Mouse (Mus musculus) C2C12 (cell line): ENCODE results near the gene Fgf10. TPM values are rescaled to one million over a fixed set of nuclear protein-coding genes. Genes with fewer than 3 reads are reported as not detected.

Experiments used
- H3K27me3 ChIP-seq: one replicate; pipeline ENCODE4 v1.6.1; 2011; ENCODE audit not compliant: control insufficient read depth, insufficient read depth, insufficient read length
- H3K36me3 ChIP-seq: one replicate; pipeline ENCODE4 v1.6.1; 2011; ENCODE audit not compliant: control insufficient read depth, insufficient read depth
- H3K4me3 ChIP-seq: one replicate; pipeline ENCODE4 v1.5.1; 2011; ENCODE audit warnings: mild to moderate bottlenecking, control low read depth; ENCODE audit not compliant: poor library complexity, insufficient read depth, severe bottlenecking
- H3K79me2 ChIP-seq: one replicate; pipeline ENCODE4 v1.6.1; 2011; ENCODE audit not compliant: control insufficient read depth, insufficient read depth
- H3K79me3 ChIP-seq: one replicate; pipeline ENCODE4 v1.6.1; 2011; ENCODE audit warnings: low read depth, control low read depth
- H3ac ChIP-seq: one replicate; pipeline ENCODE3; 2011; ENCODE audit warnings: low read depth; ENCODE audit not compliant: control insufficient read depth, insufficient read length
- CEBPB ChIP-seq: IDR thresholded peaks from one replicate; pipeline ENCODE4 v1.6.1; 2011; ENCODE audit warnings: low read depth, mild to moderate bottlenecking, control low read depth, moderate library complexity
- CTCF ChIP-seq: IDR thresholded peaks from one replicate; pipeline ENCODE4 v1.5.1; 2011; ENCODE audit not compliant: control insufficient read depth, insufficient read depth, insufficient read length
- FOSL1 ChIP-seq: IDR thresholded peaks from one replicate; pipeline ENCODE4 v1.8.0; 2011; ENCODE audit warnings: mild to moderate bottlenecking, low read length; ENCODE audit not compliant: poor library complexity, insufficient read depth, severe bottlenecking
- MAX ChIP-seq: IDR thresholded peaks from one replicate; pipeline ENCODE4 v1.6.1; 2011; ENCODE audit warnings: mild to moderate bottlenecking, control low read depth
- MYOD1 ChIP-seq: IDR thresholded peaks from one replicate; pipeline ENCODE4 v1.6.1; 2011; ENCODE audit warnings: low read depth; ENCODE audit not compliant: control insufficient read depth, insufficient read length
- MYOG ChIP-seq: IDR thresholded peaks from one replicate; pipeline ENCODE4 v1.6.1; 2011; ENCODE audit not compliant: control insufficient read depth, insufficient read length; ENCODE audit errors: extremely low read depth
- USF1 ChIP-seq: IDR thresholded peaks from one replicate; pipeline ENCODE4 v1.6.1; 2011; ENCODE audit warnings: low read depth, mild to moderate bottlenecking, control low read depth, moderate library complexity
- polyA plus RNA-seq: library from polyadenylated mRNA; unstranded; fragments of >200 nt; fragmentation: generic; extraction: Trizol; gene quantifications from one replicate; pipeline ENCODE4 v1.2.1, GENCODE M21; 2012; ENCODE audit warnings: missing spikeins

Fgf10 gene
- polyA plus RNA-seq, 1 experiment, result 0.04 TPM

DNA sequence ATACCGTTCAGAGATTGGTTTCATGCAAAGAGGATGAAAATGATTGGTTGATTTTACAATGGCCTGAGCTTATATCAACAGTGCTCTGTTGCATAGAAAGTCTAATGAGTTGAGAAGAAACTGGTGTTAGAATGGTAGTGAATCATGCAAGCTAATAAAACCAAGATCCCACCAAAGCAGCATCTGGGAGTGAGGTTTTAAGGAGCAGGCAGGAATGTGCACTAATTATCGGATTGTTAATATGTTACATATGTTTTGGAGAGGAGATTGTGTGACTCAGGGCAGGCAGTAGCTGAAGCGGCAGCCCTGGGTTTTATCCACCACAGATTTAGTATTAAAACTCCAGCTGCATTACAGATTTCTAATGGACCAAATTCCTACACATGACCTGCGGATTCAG, 76.8 kb downstream of the Fgf10 start:
- H3K27me3 ChIP-seq, result no peaks in the 10 kb centered on the region
- no peak overlapping the region for H3ac ChIP-seq
- no peak overlapping the region for H3K4me3 ChIP-seq
- H3K36me3 ChIP-seq, result no peaks in the 10 kb centered on the region
- no peaks in the 10 kb centered on the region for H3K79me2 ChIP-seq
- H3K79me3 ChIP-seq, result no peaks in the 10 kb centered on the region
- TF ChIP-seq MYOG (no peak), FOSL1 (no peak), CEBPB (no peak), MYOD1 (no peak), USF1 (no peak), CTCF (no peak), MAX (no peak)

DNA sequence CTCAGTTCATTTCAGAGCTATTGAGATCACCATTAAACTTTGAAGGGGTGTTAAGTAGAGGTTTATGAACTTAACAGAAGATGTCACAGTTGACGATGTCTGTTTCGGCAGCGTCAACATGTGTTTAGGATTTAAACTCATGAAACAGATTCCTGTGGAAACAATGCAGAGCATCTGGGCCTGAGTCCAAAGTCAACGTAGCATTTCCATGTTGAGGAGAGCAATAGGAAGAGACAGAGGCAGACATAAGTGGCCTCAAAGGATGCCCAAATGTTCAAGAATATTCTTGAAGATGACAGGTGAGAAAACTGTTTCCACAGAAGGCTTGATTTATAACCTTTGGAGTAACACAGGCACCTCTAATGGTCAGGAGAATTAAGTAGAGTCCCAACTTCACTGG, 84.4 kb downstream of the Fgf10 start:
- no peaks in the 10 kb centered on the region for H3K79me2 ChIP-seq
- no peak for TF ChIP-seq MYOD1
- TF ChIP-seq FOSL1, result no peak
- TF ChIP-seq CTCF, result no peak
- TF ChIP-seq MYOG, result no peak
- TF ChIP-seq CEBPB, result no peak
- TF ChIP-seq USF1, result no peak
- TF ChIP-seq MAX, result no peak

DNA sequence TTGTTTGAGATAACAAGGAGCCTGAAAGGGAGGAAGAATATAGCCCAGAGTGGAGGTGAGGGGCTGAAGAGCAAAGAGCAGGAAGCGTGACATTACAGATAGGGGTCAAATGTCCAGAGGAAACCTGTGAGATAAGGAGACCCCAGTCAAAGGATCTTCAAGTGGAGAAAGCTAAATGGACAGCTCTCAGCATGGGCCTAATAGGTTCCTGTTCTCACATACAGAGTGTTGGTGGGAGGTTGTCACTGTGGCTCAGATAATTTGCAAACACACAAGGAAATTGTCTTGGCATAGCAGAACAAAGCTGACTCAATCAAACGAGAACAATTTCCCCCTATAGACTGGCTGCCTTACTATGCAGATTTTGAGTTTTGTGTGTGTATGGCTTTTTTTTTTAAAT, 89.4 kb downstream of the Fgf10 start:
- Histone ChIP-seq H3K79me2 (no peaks in the 10 kb centered on the region), H3K36me3 (no peaks in the 10 kb centered on the region), H3ac (no peak overlapping the region), H3K4me3 (no peak overlapping the region), H3K27me3 (no peaks in the 10 kb centered on the region), H3K79me3 (no peaks in the 10 kb centered on the region)
- no peak for TF ChIP-seq USF1
- TF ChIP-seq CEBPB, result no peak
- no peak for TF ChIP-seq MAX
- no peak for TF ChIP-seq CTCF
- TF ChIP-seq MYOD1, result no peak
- no peak for TF ChIP-seq FOSL1
- no peak for TF ChIP-seq MYOG

More for the DNA sequence above, 84.4 kb downstream of the Fgf10 start:
- Histone ChIP-seq H3ac (no peak overlapping the region), H3K27me3 (no peaks in the 10 kb centered on the region), H3K36me3 (no peaks in the 10 kb centered on the region), H3K79me3 (no peaks in the 10 kb centered on the region), H3K4me3 (no peak overlapping the region)

DNA sequence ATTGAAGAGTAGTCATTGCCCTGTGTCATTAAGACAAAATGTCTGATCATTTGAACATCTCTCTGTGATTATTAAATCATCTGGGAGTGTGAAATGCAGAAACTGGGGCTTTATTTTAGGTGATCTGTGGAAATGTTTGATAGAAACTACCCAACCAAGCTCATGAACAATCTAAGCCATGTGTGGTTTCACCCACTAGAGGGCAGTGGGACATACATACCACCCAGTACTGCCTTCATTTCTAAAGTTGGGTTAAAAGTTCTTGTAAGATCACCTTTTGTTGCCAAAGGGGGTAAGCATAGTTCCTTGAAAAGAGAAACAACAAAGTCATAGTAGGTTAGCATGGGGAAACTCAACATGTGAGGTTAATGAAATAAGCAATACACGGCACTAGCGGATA, 93.4 kb downstream of the Fgf10 start:
- Histone ChIP-seq H3ac (no peak overlapping the region), H3K4me3 (no peak overlapping the region), H3K27me3 (no peaks in the 10 kb centered on the region), H3K79me2 (no peaks in the 10 kb centered on the region), H3K36me3 (no peaks in the 10 kb centered on the region), H3K79me3 (no peaks in the 10 kb centered on the region)
- no peak for TF ChIP-seq MYOG
- TF ChIP-seq FOSL1, result no peak
- TF ChIP-seq CEBPB, result no peak
- TF ChIP-seq CTCF, result no peak
- no peak for TF ChIP-seq MAX
- TF ChIP-seq USF1, result no peak
- no peak for TF ChIP-seq MYOD1

DNA sequence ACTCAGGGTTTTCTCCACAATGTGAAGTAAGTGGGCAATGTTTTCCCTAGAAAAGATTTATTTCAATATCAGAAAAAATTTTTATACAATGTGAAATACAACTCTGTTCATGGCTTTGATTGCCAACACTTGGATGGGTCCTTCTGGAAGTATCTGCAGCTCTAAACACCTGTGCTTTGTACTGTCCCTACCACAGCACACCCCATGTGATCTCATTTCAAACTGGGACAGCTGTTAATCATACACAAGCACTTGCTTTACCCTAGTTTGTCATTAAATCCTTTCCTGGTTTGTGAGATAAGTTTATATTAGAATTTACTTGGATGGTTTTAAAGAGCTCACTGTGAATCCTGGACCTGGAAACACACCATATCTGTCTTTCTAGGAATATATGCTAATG, 102.6 kb downstream of the Fgf10 start:
- Histone ChIP-seq H3K27me3 (no peaks in the 10 kb centered on the region), H3ac (no peak overlapping the region), H3K79me3 (no peaks in the 10 kb centered on the region), H3K79me2 (no peaks in the 10 kb centered on the region), H3K36me3 (no peaks in the 10 kb centered on the region), H3K4me3 (no peak overlapping the region)
- TF ChIP-seq FOSL1 (no peak), CTCF (no peak), MYOD1 (no peak), CEBPB (no peak), MAX (no peak), MYOG (no peak), USF1 (no peak)

DNA sequence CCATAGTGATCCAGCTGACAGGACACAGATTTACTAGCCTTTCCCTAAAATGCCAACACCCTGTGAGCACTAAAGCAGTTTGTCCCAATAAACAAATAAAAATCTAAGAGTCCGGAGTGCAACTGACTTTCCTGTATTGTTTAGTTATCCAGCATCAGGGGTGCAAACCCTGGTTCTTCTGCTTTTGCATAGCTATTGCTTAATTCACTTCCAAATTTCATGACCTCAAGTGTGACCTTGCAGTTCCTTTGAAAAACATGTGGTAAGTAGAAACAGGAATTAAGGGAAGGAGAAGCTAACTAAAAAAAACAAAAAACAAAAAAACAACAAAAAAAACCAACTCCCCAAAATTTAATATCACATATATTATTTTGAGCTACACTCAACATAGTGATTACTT, 105.6 kb downstream of the Fgf10 start:
- H3K79me3 ChIP-seq, result no peaks in the 10 kb centered on the region
- H3K27me3 ChIP-seq, result no peaks in the 10 kb centered on the region
- no peaks in the 10 kb centered on the region for H3K36me3 ChIP-seq
- H3K79me2 ChIP-seq, result no peaks in the 10 kb centered on the region
- H3K4me3 ChIP-seq, result no peak overlapping the region
- H3ac ChIP-seq, result no peak overlapping the region
- TF ChIP-seq CTCF (no peak), CEBPB (no peak), MYOG (no peak), MAX (no peak), MYOD1 (no peak), FOSL1 (no peak), USF1 (no peak)
